Mouse (Mus musculus) urinary bladder, postnatal 10 days (tissue): ENCODE results near the gene Dock2.
"Not testable (repeated sequence)": the region's sequence is repeated elsewhere in the genome, so short reads cannot be mapped to it uniquely, and the experiment has no call there.

Experiments used
- DNase-seq: peaks from one replicate; pipeline ENCODE4 v3.0.0; 2022; ENCODE audit warnings: low spot score

Gene Dock2

DNA sequence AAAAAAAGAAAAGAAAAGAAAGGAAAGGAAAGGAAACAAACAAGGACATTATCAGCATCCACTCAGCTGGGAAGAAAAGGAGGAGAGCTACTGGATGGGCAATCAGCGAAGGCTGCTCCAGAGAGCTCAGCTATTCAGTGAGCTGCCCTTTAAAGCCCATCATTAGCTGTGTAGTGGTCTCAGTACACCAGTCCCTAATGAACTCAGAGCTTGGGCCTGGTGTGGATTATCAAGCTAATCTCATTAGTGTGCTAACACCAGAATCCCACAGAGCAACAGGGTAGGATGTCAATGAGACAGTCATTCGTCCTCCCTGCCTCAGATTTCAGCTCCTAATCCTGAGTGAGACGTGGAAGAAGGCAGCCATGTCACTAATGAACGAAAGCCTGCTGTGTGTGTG is 493.4 kb downstream of the Dock2 start:
- no peak for DNase-seq

- no peak for DNase-seq
Observed at GRCm38 (mm10) chr11:34284124-34284808, 499.4 kb downstream of the Dock2 start.

GRCm38 (mm10) chr11:34277047-34277445 is 506.6 kb downstream of the Dock2 start:
- no peak for DNase-seq

DNA sequence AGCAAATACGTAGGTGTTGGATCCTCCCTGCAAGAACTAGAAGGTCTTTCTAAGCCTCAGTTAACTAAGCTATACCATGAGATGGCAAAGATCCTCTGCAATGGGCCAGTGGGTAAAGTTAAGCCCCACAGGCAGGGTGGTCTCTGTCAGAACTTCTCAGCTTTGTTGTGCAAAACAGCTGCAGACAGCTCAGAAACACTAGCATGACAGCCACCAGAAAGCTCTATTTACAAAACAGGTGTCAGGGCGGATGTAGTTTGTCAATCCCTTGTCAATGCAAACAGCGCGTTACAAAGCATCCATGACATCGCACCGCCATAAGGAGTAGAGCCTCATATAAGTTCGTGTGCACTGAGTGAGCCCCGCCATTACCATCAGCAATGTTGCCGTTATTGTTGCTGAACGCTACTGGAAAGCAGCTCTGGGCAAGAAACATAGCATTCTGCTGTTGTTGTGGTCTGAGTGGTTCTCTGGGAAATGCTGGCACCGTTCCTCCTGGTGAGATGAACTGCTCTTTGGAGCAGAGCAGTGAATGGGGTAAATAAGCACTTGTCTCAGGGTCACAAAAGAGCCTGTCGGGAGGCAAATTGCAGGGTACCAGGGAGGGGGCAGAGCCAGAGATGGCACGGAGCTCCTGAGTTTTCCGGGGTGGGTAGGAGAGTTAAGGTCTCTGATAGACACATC is 507.2 kb downstream of the Dock2 start:
- DNase-seq: no peak

DNA sequence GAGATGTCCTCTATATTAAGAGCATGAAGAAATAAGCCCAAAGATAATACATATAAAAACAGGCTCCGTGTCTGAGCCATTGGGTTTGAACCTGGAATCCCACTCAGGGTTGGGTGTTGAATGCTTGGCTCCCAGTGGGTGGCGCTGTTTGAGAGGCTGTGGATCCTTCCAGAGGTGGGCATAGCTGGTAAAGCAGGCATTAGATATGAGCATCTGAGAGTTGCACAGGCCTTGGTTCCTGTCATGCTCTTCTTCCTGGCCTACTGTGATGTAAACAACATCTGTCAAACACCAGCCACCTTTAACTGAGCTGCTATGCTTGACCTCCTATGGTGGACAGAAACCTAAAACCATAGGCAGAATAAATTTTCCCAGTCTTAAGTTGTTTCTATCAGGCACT is 507.8 kb downstream of the Dock2 start:
- no peak for DNase-seq

DNA sequence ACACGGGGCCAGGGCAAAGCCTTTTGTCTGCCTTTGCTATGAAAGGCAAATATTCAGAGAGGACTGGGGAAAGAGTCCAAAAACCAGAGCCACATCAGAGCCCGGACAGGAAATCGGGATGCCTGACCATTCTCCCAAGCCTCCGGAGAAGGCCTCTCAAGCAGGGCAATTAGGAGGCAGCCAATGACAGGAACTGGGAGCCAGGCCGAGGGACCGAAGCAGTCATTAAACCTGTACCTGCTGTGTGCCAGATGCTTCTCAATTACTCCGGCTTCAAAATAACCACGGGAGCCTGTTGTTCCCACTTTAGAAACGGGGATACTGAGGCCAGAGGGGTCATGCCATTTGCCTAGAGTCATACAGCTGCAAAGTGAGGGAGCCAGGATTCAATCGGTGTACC is 511.7 kb downstream of the Dock2 start:
- no peak for DNase-seq

DNA sequence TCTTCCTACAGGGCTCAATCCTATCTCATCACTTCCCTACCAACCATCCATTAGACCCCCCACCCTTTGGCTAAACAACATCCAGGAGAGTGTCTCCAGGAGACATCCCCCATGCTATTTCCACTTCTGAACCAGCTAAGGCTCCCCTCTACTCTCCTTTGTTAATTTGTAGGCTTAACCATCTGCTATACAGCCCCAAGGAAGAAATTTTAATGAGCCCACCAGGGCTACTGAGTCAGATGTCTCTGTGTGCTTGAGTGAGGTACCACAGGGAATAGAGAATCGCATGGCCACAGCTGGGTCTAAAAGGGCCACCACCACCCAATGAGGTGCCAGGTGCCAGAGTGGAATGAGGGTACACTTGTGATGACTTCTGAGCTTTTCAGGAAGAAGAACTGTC is 519.6 kb downstream of the Dock2 start:
- no peak for DNase-seq

DNA sequence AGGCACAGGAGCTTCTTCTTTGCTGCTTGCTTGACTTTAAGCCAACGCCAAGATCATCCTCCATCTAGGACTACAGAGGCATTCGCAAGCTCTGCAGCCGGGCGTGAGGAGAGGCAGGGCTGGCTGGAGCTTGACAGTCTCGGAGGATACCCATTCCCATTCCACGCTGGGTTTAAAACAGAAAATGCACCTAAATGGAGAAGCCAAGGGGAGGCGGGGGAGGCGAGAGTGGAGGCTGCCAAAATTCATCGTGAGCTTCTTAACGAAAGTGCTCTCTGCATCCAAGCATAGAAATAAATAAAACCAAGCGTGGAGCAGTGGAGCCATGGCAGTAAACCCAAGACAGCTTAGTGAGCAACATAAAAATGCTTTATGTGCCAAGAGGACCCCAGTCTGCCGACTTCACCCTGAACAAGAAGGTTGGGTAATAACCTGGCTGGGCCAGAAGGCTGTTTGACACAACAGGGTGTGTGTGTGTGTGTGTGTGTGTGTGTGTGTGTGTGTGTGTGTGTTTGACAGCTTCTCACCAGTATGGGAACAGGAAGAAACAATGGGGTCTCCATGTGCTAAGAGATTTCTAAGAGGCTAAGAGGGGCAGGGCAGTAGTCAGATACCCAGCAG is 524.7 kb downstream of the Dock2 start:
- DNase-seq: no peak

- DNase-seq: no peak
Observed at GRCm38 (mm10) chr11:34257548-34258189, 526.0 kb downstream of the Dock2 start.

DNA sequence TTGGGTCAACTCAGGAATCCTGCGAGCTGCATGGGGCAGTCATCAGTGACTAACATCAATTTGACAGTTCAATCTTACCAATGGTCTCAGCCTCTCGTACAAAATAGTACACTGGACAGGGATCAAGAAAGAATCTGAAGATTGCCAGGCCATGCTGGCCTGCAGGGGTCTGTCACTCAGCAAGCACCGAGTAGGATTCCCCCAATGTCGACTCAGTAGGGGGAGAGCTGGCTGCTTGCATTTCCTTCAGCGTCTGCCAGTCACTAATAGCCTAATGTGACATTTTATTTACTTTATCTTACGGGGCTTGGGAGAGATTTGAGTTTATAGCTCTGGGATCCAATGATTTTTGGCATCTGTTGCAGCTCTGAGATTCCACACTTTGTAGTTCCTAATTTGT is 540.7 kb downstream of the Dock2 start:
- DNase-seq: no peak

DNA sequence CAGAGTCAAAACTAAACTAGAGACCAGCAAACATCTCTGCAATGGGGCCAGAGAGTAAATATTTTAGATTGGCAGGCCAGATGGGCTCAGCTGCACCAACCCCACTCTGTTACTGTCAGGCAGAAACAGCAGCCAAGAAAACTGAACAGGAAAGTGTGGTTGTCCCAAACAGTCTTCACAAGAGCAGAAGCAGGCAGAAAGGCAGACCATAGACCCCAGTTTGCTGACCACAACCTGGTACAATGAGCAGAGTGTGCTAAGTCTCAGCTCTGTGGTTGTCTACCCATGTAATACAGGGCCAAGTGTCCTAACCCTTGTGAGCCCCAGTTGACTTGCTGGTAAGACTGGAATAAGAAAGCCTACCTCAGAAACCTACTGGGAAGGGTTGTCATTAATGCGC is 543.4 kb downstream of the Dock2 start:
- DNase-seq: no peak

GRCm38 (mm10) chr11:34239691-34240090 is 544.0 kb downstream of the Dock2 start:
- DNase-seq: no peak

DNA sequence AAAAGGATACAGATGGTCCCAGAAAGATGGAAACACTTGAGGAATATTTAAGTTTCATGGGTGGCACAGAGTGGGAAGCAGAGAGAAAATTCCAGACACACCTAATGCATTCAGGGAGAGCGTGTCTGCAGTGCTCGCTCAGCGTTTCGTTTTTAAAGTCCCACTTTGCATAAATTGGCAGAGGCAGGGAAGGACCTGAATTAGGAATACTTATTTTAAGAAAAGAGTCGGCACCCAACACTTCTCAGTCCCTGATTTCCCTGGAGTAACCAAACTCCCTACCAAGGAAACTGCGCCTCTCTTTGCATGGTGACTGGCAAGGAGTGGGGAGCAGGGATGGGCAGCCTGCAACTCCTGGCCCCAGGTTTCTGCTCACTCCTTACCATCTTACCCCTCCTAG is 546.8 kb downstream of the Dock2 start:
- no peak for DNase-seq

DNA sequence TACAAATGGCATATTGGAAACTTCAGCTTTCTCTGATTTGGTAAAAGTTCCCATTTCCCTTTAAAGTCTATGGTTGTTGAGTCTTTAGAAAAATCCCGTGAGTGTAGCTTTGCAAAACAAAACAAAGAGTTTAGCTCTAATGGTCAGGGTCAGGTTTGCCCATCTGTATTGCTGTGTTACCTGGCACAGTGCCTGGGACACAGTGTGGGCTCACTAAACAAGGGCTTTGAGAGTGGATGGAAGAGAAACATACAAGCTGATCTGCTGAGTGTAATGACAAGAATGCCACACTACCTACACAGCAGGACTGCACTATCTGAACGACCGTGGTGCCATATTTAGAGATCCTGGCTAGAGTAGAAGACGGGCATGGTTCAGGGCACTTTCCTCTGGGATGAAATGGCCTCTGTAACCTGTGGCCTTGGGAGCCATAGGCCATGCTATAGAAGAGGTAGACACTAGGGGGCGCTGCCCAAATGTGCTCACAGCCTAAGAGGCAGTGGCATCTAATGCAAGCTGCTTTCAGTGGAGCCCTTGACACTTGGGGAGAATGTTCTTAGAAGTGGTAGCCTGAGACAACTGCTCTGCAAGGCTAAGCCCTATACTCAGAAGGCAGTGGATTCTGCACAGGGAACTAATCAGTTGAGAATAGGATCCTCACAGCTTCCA is 547.5 kb downstream of the Dock2 start:
- no peak for DNase-seq

DNA sequence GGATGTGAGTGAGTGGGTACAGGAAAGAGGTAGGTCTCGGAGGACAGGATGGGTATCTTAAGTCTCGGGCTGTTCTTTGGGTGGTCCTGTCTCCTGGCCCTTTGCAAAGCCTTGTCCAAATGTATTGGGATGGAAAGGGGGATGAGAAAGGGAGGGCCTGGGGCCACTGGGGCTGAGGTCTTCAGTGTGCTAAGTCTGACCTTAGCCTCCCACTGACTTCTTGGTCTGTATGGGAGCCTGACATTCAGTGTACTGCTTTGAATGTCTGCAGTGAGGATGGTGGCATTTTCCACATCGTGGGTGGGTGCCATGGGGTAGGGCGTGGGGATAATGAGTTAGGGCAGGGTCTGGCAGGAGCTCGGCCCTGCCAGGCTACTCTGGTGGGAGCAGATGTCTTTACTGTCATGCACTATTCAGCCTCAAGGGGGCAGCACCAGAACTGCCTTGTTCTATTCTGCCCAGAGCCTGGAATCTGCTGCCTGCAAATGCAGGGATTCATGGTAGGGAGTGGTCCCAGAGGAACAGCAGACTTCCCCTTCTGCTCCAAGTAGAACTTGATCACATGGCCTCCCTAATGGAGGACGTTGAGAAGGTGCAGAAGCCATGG is 554.8 kb downstream of the Dock2 start:
- no peak for DNase-seq

GRCm38 (mm10) chr11:34227180-34227579 is 556.5 kb downstream of the Dock2 start:
- no peak for DNase-seq

GRCm38 (mm10) chr11:34220596-34220995 is 563.1 kb downstream of the Dock2 start:
- DNase-seq: not testable (repeated sequence)

DNA sequence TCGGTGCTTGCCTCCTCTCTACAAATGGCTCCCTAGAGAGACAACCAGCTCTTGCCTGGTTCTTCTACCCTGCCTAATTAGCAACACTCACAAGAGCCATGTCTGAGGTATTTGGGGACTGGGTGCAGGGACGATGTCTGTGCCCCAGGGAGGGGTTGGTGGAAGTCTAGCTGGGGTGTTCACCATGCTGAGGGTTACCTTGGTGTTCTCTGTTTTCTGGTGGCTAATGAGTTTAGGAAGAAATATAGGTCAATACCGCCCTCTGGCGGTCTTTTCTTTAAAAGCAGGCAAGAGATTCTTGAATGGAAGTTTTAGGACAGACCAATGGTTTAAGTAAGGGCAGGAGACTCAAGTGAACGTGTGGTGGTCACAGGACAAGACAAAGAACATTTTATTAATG is 570.8 kb downstream of the Dock2 start:
- DNase-seq: no peak

GRCm38 (mm10) chr11:34207989-34208388 is 575.7 kb downstream of the Dock2 start, which contains the start of gene Foxi1:
TSS of gene Foxi1 (minus strand) at chr11:34208089.
- DNase-seq: no peak

GRCm38 (mm10) chr11:34202769-34203168 is 580.9 kb downstream of the Dock2 start:
- DNase-seq: no peak

DNA sequence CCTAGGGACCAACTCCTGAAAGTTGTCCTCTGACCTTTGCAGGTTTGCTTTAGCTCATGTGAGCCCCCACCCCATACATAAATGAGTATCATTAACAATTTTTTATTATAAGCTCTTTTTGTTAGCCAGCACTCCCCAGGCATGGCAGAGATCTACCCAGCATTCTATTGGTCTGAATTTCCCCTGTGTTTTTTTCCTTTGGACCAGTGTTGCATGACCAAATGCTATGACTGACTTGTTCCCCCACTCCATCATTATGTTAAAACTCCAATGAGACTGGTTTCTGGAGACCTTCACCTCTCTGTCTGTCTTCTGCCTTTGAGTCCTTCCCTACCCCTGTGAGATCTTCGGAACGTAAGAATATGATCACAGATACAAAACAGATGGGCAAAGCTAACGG is 588.5 kb downstream of the Dock2 start:
- DNase-seq: no peak
